Mouse (Mus musculus): ENCODE data around the gene Fam120c. TPM values are rescaled to one million over a fixed set of nuclear protein-coding genes. Genes with fewer than 3 reads are reported as not detected.

Fam120c gene
- polyA plus RNA-seq, 1 experiment from 2014 or later: 0.58 TPM

- Histone ChIP-seq H3K9me3 (ENCODE audit: low read length) (no peaks in the 10 kb centered on the region), H3K36me3 (replicated peaks; ENCODE audit: insufficient read depth, low read length) (no peaks in the 10 kb centered on the region), H3K27me3 (ENCODE audit: insufficient read depth, low read length) (no peaks in the 10 kb centered on the region), H3K9ac (replicated peaks) (peak overlapping the region; percentile 76), H3K4me1 (ENCODE audit: insufficient read depth) (0 out of 2 replicates have a peak, but pooled peaks cover 2% of the 10 kb centered on the region), H3K27ac (ENCODE audit: low read depth) (no peak overlapping the region), H3K4me2 (ENCODE audit: low read depth, low read length) (peak overlapping the region; percentile 79), H3K4me3 (ENCODE audit: low read depth, low read length) (peak overlapping the region; percentile 73)
- 42% methylated on average over 11 of the region's 11 CpGs for WGBS (ENCODE audit: insufficient replicate concordance)
- DNase-seq: no peak
- ATAC-seq: no peak
- TF ChIP-seq CTCF (IDR thresholded peaks at IDR 0.05; ENCODE audit: low read depth) (no peak), EP300 (IDR thresholded peaks at IDR 0.05; ENCODE audit: low read depth) (no peak)
These were observed 1.6 kb downstream of the Fam120c start for GRCm38 (mm10) chrX:151345333-151346125.

GRCm38 (mm10) chrX:151347278-151347677 is 3.3 kb downstream of the Fam120c start:
- Histone ChIP-seq H3K4me1 (ENCODE audit: insufficient read depth) (0 out of 2 replicates have a peak, but pooled peaks cover 2% of the 10 kb centered on the region), H3K9me3 (ENCODE audit: low read length) (no peaks in the 10 kb centered on the region), H3K9ac (replicated peaks) (no peak overlapping the region), H3K27ac (ENCODE audit: low read depth) (no peak overlapping the region), H3K27me3 (ENCODE audit: insufficient read depth, low read length) (no peaks in the 10 kb centered on the region), H3K4me3 (ENCODE audit: low read depth, low read length) (no peak overlapping the region), H3K4me2 (ENCODE audit: low read depth, low read length) (no peak overlapping the region), H3K36me3 (replicated peaks; ENCODE audit: insufficient read depth, low read length) (no peaks in the 10 kb centered on the region)
- ATAC-seq (no peak), DNase-seq (no peak)
- TF ChIP-seq EP300 (IDR thresholded peaks at IDR 0.05; ENCODE audit: low read depth): no peak
- TF ChIP-seq CTCF (IDR thresholded peaks at IDR 0.05; ENCODE audit: low read depth): no peak

- WGBS (ENCODE audit: insufficient replicate concordance): 87% methylated on average over 5 of the region's 5 CpGs
- no peaks in the 10 kb centered on the region for H3K36me3 ChIP-seq (replicated peaks; ENCODE audit: insufficient read depth, low read length)
- H3K27ac ChIP-seq (ENCODE audit: low read depth): no peak overlapping the region
- H3K4me1 ChIP-seq (ENCODE audit: insufficient read depth): 0 out of 2 replicates have a peak, but pooled peaks cover 2% of the 10 kb centered on the region
- no peak overlapping the region for H3K9ac ChIP-seq (replicated peaks)
- no peaks in the 10 kb centered on the region for H3K9me3 ChIP-seq (ENCODE audit: low read length)
- DNase-seq: no peak
- TF ChIP-seq EP300 (IDR thresholded peaks at IDR 0.05; ENCODE audit: low read depth) (no peak), CTCF (IDR thresholded peaks at IDR 0.05; ENCODE audit: low read depth) (no peak)
- no peak overlapping the region for H3K4me2 ChIP-seq (ENCODE audit: low read depth, low read length)
- no peak for ATAC-seq
- no peak overlapping the region for H3K4me3 ChIP-seq (ENCODE audit: low read depth, low read length)
- H3K27me3 ChIP-seq (ENCODE audit: insufficient read depth, low read length): no peaks in the 10 kb centered on the region
These were observed 5.3 kb downstream of the Fam120c start for GRCm38 (mm10) chrX:151349322-151349721.

- TF ChIP-seq EP300 (IDR thresholded peaks at IDR 0.05; ENCODE audit: low read depth): no peak
- no peak overlapping the region for H3K4me3 ChIP-seq (ENCODE audit: low read depth, low read length)
- ATAC-seq: no peak
- no peak for DNase-seq
- H3K9me3 ChIP-seq (ENCODE audit: low read length): no peaks in the 10 kb centered on the region
- no peaks in the 10 kb centered on the region for H3K27me3 ChIP-seq (ENCODE audit: insufficient read depth, low read length)
- no peak overlapping the region for H3K9ac ChIP-seq (replicated peaks)
- no peaks in the 10 kb centered on the region for H3K4me1 ChIP-seq (ENCODE audit: insufficient read depth)
- H3K4me2 ChIP-seq (ENCODE audit: low read depth, low read length): no peak overlapping the region
- no peaks in the 10 kb centered on the region for H3K36me3 ChIP-seq (replicated peaks; ENCODE audit: insufficient read depth, low read length)
- 81% methylated on average over 10 of the region's 10 CpGs for WGBS (ENCODE audit: insufficient replicate concordance)
- no peak overlapping the region for H3K27ac ChIP-seq (ENCODE audit: low read depth)
These were observed 74.8 kb downstream of the Fam120c start for GRCm38 (mm10) chrX:151418801-151419200.

GRCm38 (mm10) chrX:151420791-151421190 is 76.8 kb downstream of the Fam120c start:
- no peaks in the 10 kb centered on the region for H3K27me3 ChIP-seq (ENCODE audit: insufficient read depth, low read length)
- WGBS (ENCODE audit: insufficient replicate concordance): 63% methylated on average over 1 of the region's 1 CpGs
- ATAC-seq (no peak), DNase-seq (no peak)
- H3K9me3 ChIP-seq (ENCODE audit: low read length): no peaks in the 10 kb centered on the region
- no peak overlapping the region for H3K4me3 ChIP-seq (ENCODE audit: low read depth, low read length)
- TF ChIP-seq CTCF (IDR thresholded peaks at IDR 0.05; ENCODE audit: low read depth) (no peak), EP300 (IDR thresholded peaks at IDR 0.05; ENCODE audit: low read depth) (no peak)
- no peak overlapping the region for H3K27ac ChIP-seq (ENCODE audit: low read depth)
- no peaks in the 10 kb centered on the region for H3K36me3 ChIP-seq (replicated peaks; ENCODE audit: insufficient read depth, low read length)
- no peak overlapping the region for H3K9ac ChIP-seq (replicated peaks)
- H3K4me2 ChIP-seq (ENCODE audit: low read depth, low read length): no peak overlapping the region
- no peaks in the 10 kb centered on the region for H3K4me1 ChIP-seq (ENCODE audit: insufficient read depth)

- TF ChIP-seq EP300 (IDR thresholded peaks at IDR 0.05; ENCODE audit: low read depth) (no peak), CTCF (IDR thresholded peaks at IDR 0.05; ENCODE audit: low read depth) (no peak)
- H3K27me3 ChIP-seq (ENCODE audit: insufficient read depth, low read length): no peaks in the 10 kb centered on the region
- ATAC-seq: no peak
- no peaks in the 10 kb centered on the region for H3K4me1 ChIP-seq (ENCODE audit: insufficient read depth)
- H3K36me3 ChIP-seq (replicated peaks; ENCODE audit: insufficient read depth, low read length): no peaks in the 10 kb centered on the region
- no peaks in the 10 kb centered on the region for H3K9me3 ChIP-seq (ENCODE audit: low read length)
- H3K4me2 ChIP-seq (ENCODE audit: low read depth, low read length): no peak overlapping the region
- DNase-seq: no peak
- no peak overlapping the region for H3K4me3 ChIP-seq (ENCODE audit: low read depth, low read length)
- no peak overlapping the region for H3K27ac ChIP-seq (ENCODE audit: low read depth)
- H3K9ac ChIP-seq (replicated peaks): no peak overlapping the region
These were observed 99.7 kb downstream of the Fam120c start for GRCm38 (mm10) chrX:151443637-151444036.
